Mouse (Mus musculus): ENCODE results near the gene Tubb4b. TPM values are rescaled to one million over a fixed set of nuclear protein-coding genes. Genes with fewer than 3 reads are reported as not detected.
A peak's percentile ranks its signal among the peaks of the same experiment; 100 is the strongest.

The Tubb4b gene
- total RNA-seq, 2 experiments from 2014 or later: 415 to 455 TPM

GRCm38 (mm10) chr2:25246183-25247072 is 21.9 kb upstream of the Tubb4b start, which contains the start of gene AL732309.1:
AL732309.1 (minus strand) TSS chr2:25246863.
- DNase-seq (ENCODE audit: low spot score in 2 of 2): no peak

GRCm38 (mm10) chr2:25244144-25244543 is 19.6 kb upstream of the Tubb4b start:
- no peak for DNase-seq (ENCODE audit: low spot score in 2 of 2)

GRCm38 (mm10) chr2:25243342-25243741 is 18.8 kb upstream of the Tubb4b start:
- DNase-seq (ENCODE audit: low spot score in 2 of 2): no peak

GRCm38 (mm10) chr2:25242101-25242506 is 17.6 kb upstream of the Tubb4b start, which contains the start of the genes Rnf208 and Cysrt1:
Rnf208 (plus strand) TSS chr2:25242255.
Cysrt1 (minus strand) TSS chr2:25242452.
- no peak for DNase-seq (ENCODE audit: low spot score in 2 of 2)

- no peak for DNase-seq (ENCODE audit: low spot score in 2 of 2)
Observed at GRCm38 (mm10) chr2:25241438-25241775, 16.9 kb upstream of the Tubb4b start.

GRCm38 (mm10) chr2:25240723-25241437 is 16.4 kb upstream of the Tubb4b start:
- DNase-seq (ENCODE audit: low spot score in 2 of 2): peak; percentile 63 to 75

GRCm38 (mm10) chr2:25240310-25240709 is 15.8 kb upstream of the Tubb4b start:
- DNase-seq (ENCODE audit: low spot score in 2 of 2): no peak

- no peak for DNase-seq (ENCODE audit: low spot score in 2 of 2)
Observed at GRCm38 (mm10) chr2:25239766-25240165, 15.3 kb upstream of the Tubb4b start.

- DNase-seq (ENCODE audit: low spot score in 2 of 2): no peak
Observed at GRCm38 (mm10) chr2:25238106-25238505, 13.6 kb upstream of the Tubb4b start.

- no peak for DNase-seq (ENCODE audit: low spot score in 2 of 2)
Observed at GRCm38 (mm10) chr2:25237522-25237921, 13.0 kb upstream of the Tubb4b start.

- DNase-seq (ENCODE audit: low spot score in 2 of 2): no peak
Observed at GRCm38 (mm10) chr2:25236614-25237013, 12.1 kb upstream of the Tubb4b start, which contains the start of gene Rnf224. Rnf224 (minus strand) TSS chr2:25236787.

- no peak for DNase-seq (ENCODE audit: low spot score in 2 of 2)
Observed at GRCm38 (mm10) chr2:25234551-25235220, 10.2 kb upstream of the Tubb4b start.

- DNase-seq (ENCODE audit: low spot score in 2 of 2): no peak
Observed at GRCm38 (mm10) chr2:25234050-25234449, 9.5 kb upstream of the Tubb4b start, which contains the start of gene Slc34a3. Slc34a3 (minus strand) TSS chr2:25234364.

GRCm38 (mm10) chr2:25233421-25233820 is 8.9 kb upstream of the Tubb4b start:
- no peak for DNase-seq (ENCODE audit: low spot score in 2 of 2)

- DNase-seq (ENCODE audit: low spot score in 2 of 2): no peak
Observed at GRCm38 (mm10) chr2:25231038-25231437, 6.5 kb upstream of the Tubb4b start.

- no peak for DNase-seq (ENCODE audit: low spot score in 2 of 2)
Observed at GRCm38 (mm10) chr2:25230581-25230980, 6.1 kb upstream of the Tubb4b start.

GRCm38 (mm10) chr2:25229582-25229981 is 5.1 kb upstream of the Tubb4b start:
- DNase-seq (ENCODE audit: low spot score in 2 of 2): no peak

- no peak for DNase-seq (ENCODE audit: low spot score in 2 of 2)
Observed at GRCm38 (mm10) chr2:25228995-25229530, 4.6 kb upstream of the Tubb4b start.

GRCm38 (mm10) chr2:25228431-25228889 is 4.0 kb upstream of the Tubb4b start:
- peak; percentile 86 to 90 for DNase-seq (ENCODE audit: low spot score in 2 of 2)

GRCm38 (mm10) chr2:25227406-25227805 is 2.9 kb upstream of the Tubb4b start:
- DNase-seq (ENCODE audit: low spot score in 2 of 2): no peak

GRCm38 (mm10) chr2:25226864-25227263 is 2.4 kb upstream of the Tubb4b start:
- peak; percentile 59 to 78 for DNase-seq (ENCODE audit: low spot score in 2 of 2)

Measured in layer of hippocampus, postnatal 14 days (tissue).